Mouse (Mus musculus) heart, postnatal 0 days (tissue): Measurements from ENCODE around the gene Akr1c20. TPM values are rescaled to one million over a fixed set of nuclear protein-coding genes. Genes with fewer than 3 reads are reported as not detected.

ENCODE experiments used
- ATAC-seq: fragments of 200-750 bp; cut with Nextera tagmentation; 2 replicates; pipeline ENCODE4 v1.8.0; 2017; ENCODE audit warnings: low read depth, moderate number of reproducible peaks, moderate library complexity; ENCODE audit not compliant: insufficient read depth
- DNase-seq: peaks from one replicate; pipeline ENCODE4 v3.0.0-alpha.2; 2016; ENCODE audit warnings: low spot score
- H3K27ac ChIP-seq: fragments of 300-500 bp; sonication (generic); 2 replicates; pipeline ENCODE4 v1.5.1; 2014; ENCODE audit warnings: low read depth, mild to moderate bottlenecking
- H3K27me3 ChIP-seq: fragments of 300-500 bp; sonication (generic); 2 replicates; pipeline ENCODE4 v1.6.1; 2014; ENCODE audit warnings: low read length, mixed read lengths; ENCODE audit not compliant: control insufficient read depth, insufficient read depth
- H3K36me3 ChIP-seq: fragments of 300-500 bp; sonication (generic); replicated peaks from 2 replicates; pipeline ENCODE4 v1.6.1; 2014; ENCODE audit warnings: low read length, mixed read lengths; ENCODE audit not compliant: control insufficient read depth, insufficient read depth
- H3K4me1 ChIP-seq: fragments of 300-500 bp; sonication (generic); 2 replicates; pipeline ENCODE4 v1.6.1; 2014; ENCODE audit warnings: antibody characterized with exemption; ENCODE audit not compliant: control insufficient read depth, insufficient read depth
- H3K4me2 ChIP-seq: fragments of 300-500 bp; sonication (generic); 2 replicates; pipeline ENCODE4 v1.6.1; 2014; ENCODE audit warnings: low read depth, mild to moderate bottlenecking, low read length, moderate library complexity
- H3K4me3 ChIP-seq: fragments of 300-500 bp; sonication (generic); 2 replicates; pipeline ENCODE4 v1.5.1; 2014; ENCODE audit warnings: low read depth, low read length
- H3K9ac ChIP-seq: fragments of 300-500 bp; sonication (generic); replicated peaks from 2 replicates; pipeline ENCODE4 v1.6.1; 2014; ENCODE audit warnings: low read depth, low read length, mixed read lengths
- H3K9me3 ChIP-seq: fragments of 300-500 bp; sonication (generic); replicated peaks from 2 replicates; pipeline ENCODE4 v1.6.1; 2016; ENCODE audit warnings: low read length; ENCODE audit not compliant: control insufficient read depth
- CTCF ChIP-seq: IDR thresholded peaks from 2 replicates; pipeline ENCODE4 v1.5.1; 2016; ENCODE audit warnings: antibody characterized with exemption, control low read depth, low read depth
- EP300 ChIP-seq: IDR thresholded peaks from 2 replicates; pipeline ENCODE4 v1.6.1; 2016; ENCODE audit warnings: antibody characterized with exemption, low read depth
- WGBS: fragments of 180-500 bp; shearing (Covaris S2); extraction: QIAGEN DNeasy Blood & Tissue Kit; methylation state at CpG from one replicate; pipeline ENCODE4 v1.1.7; 2014; 5-methylcytosine and 5-hydroxymethylcytosine counted together
- polyA plus RNA-seq: library from polyadenylated mRNA; unstranded; fragments of >200 nt; fragmentation: Nextera tagmentation; extraction: Ambion mirVana; gene quantifications from 2 replicates; pipeline ENCODE4 v1.2.1, GENCODE M21; 2015
- total RNA-seq: library from RNA; depleted of rRNA; stranded (reverse); fragments of >200 nt; gene quantifications from 2 replicates; pipeline ENCODE4 v1.2.3, GENCODE M21; 2014; ENCODE audit warnings: low replicate concordance; rRNA removed

Akr1c20 gene
- total RNA-seq (not detected in 2 replicates), polyA plus RNA-seq (not detected in 2 replicates)

DNA sequence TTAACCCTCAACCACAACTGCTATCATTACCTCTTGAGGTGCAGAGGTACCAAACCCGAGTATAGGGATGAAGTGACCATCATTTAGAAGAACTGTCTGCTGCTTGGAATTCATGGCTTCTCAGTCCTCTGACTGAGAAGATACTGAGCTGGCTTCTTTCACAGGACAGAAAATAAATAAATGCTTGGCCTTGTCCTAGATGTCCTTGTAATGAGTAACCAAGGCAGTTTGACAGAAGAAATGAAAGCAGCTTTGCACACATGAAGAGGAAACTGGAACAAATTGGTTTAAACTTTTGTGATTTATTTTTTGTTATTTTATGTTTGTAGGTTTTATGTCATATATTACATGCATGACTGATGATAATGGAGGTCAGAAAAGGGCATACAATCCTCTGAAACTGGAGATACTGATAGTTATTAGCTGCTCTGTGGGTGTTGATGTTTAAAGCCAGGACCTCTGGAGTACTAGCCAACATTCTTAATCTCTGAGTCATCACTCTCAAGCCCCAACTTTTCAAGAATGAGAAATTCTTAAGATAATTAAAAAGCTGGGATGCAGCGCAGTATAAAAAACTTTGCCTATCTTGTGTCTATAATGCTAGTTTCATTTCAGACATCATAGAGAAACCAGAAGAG, at the start of gene Akr1c20:
Gene Akr1c20, minus strand, starts transcription at position 145 of the 638 bp plus-strand sequence.
- Histone ChIP-seq H3K9ac (no peak within 1 kb of the TSS), H3K27ac (no peak within 1 kb of the TSS), H3K36me3 (no peaks in the 10 kb centered on the region), H3K4me1 (no peaks in the 10 kb centered on the region), H3K27me3 (no peaks in the 10 kb centered on the region), H3K4me2 (no peak within 1 kb of the TSS), H3K9me3 (no peaks in the 10 kb centered on the region), H3K4me3 (no peak within 1 kb of the TSS)
- ATAC-seq (no peak), DNase-seq (no peak)
- 63% methylated on average over 2 of the region's 2 CpGs for WGBS
- no peak for TF ChIP-seq EP300
- TF ChIP-seq CTCF: no peak

DNA sequence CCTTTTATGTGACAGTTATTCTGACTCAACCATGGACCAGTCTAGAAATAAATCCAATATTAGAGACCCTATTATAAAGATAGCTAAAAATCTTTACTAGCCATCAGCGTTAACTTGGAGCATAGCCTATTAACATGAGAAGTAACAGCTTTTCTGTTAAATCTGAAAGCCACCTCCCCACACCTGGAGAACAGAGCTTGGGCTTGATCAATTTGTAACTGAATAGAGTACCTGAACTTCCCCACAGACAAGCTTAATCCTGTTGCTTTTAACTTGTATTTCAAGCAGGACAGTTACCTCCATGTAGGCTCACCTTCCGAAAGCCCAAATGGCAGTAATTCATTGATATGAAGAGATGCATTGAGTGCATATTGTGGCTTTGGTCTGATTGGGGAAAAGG, 42.9 kb upstream of the Akr1c20 start:
- Histone ChIP-seq H3K27me3 (no peaks in the 10 kb centered on the region), H3K4me3 (no peak overlapping the region), H3K4me2 (no peak overlapping the region), H3K4me1 (no peaks in the 10 kb centered on the region), H3K36me3 (no peaks in the 10 kb centered on the region), H3K9me3 (no peaks in the 10 kb centered on the region), H3K27ac (no peak overlapping the region), H3K9ac (no peak overlapping the region)
- TF ChIP-seq CTCF: no peak
- TF ChIP-seq EP300: no peak
- ATAC-seq (no peak), DNase-seq (no peak)
- 70% methylated on average over 2 of the region's 2 CpGs for WGBS

DNA sequence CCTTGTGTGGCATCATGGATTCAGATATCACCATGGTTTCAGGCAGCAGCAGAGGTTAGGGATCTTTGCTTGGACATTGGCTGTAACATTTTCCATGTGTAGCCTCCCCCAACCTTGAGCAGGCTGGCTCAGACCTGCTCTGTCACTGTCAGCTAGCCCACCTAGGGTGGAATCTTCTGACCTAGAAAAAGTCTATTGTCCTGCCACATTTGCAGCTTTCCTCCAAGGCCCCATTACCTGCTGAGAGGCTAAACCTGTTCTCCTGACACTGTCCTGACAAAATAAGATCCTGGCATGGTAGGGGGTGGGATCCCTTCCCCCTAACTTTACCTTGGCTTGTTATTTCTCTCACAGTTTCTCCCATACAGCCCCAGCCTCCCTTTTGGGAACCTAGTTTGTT, 37.4 kb upstream of the Akr1c20 start:
- ATAC-seq (no peak), DNase-seq (no peak)
- no peaks in the 10 kb centered on the region for H3K36me3 ChIP-seq
- H3K27ac ChIP-seq: no peak overlapping the region
- H3K27me3 ChIP-seq: no peaks in the 10 kb centered on the region
- H3K4me2 ChIP-seq: no peak overlapping the region
- no peak for TF ChIP-seq CTCF
- TF ChIP-seq EP300: no peak
- no peaks in the 10 kb centered on the region for H3K4me1 ChIP-seq
- H3K9ac ChIP-seq: no peak overlapping the region
- H3K9me3 ChIP-seq: no peaks in the 10 kb centered on the region
- no peak overlapping the region for H3K4me3 ChIP-seq

DNA sequence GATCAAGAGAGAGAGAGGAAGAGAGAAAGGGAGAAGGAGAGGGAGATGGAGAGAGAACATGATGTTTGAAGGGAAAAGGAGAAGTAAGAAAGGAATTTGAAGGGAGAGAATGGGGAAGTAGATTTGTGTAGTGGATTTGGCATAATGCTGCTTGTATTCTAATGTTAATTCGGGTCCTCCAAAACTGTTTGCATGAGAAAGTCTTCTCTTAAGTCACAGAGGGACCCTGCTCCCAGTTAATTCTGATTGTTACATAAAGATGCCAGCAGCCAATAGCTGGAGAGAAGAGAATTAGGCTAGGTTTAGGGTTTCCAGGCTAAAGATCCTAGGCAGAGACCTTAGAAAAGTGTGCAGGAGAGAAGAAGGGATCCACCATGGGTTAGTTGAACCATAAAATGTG, 36.0 kb upstream of the Akr1c20 start:
- Histone ChIP-seq H3K4me2 (no peak overlapping the region), H3K36me3 (no peaks in the 10 kb centered on the region), H3K9ac (no peak overlapping the region), H3K4me1 (no peaks in the 10 kb centered on the region), H3K4me3 (no peak overlapping the region), H3K27ac (no peak overlapping the region), H3K9me3 (no peaks in the 10 kb centered on the region), H3K27me3 (no peaks in the 10 kb centered on the region)
- 46% methylated on average over 1 of the region's 1 CpGs for WGBS
- DNase-seq (no peak), ATAC-seq (no peak)
- TF ChIP-seq EP300 (no peak), CTCF (no peak)

DNA sequence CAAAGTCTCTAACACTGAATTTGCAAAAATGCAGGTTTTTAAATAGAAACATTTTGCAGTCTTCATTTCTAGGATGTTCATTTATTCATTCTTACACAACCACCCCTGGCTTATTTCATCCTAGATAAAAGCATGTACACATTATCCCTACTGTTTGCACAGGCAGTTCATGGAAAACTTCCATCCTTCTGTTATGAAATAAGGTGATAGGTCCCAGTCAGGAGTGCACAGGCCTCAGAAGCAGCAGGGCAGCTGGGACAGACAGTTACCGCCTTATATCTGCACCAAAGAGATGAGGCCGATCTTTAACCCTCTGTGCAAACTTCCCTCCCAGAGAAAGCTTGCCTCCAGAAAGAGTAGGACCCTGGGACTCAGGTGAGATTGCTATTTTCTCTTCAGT, 8.3 kb downstream of the Akr1c20 start:
- ATAC-seq: no peak
- no peak overlapping the region for H3K4me2 ChIP-seq
- H3K9me3 ChIP-seq: no peaks in the 10 kb centered on the region
- H3K27ac ChIP-seq: no peak overlapping the region
- H3K36me3 ChIP-seq: no peaks in the 10 kb centered on the region
- H3K4me1 ChIP-seq: no peaks in the 10 kb centered on the region
- no peaks in the 10 kb centered on the region for H3K27me3 ChIP-seq
- TF ChIP-seq CTCF: no peak
- TF ChIP-seq EP300: no peak
- WGBS: 79% methylated on average over 2 of the region's 2 CpGs
- H3K4me3 ChIP-seq: no peak overlapping the region
- DNase-seq: no peak
- H3K9ac ChIP-seq: no peak overlapping the region

DNA sequence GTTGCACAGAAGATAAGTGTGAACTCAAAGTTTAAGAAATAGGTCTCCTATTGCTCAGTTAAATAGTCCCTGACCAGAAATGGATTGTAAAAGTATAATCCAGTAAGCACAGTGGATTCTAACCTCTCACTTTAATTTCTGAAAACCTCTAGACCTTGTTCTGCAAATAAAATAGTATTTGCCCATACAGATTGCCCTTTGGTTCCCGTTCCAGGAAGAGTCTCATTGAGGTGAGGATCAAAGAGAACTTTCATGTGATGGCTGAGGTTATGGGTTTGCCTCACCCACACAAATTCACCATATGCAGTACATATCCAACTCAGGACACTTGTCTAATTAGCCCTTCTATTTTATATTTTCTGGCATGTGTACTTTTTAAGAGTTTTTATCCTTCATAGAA, 55.2 kb downstream of the Akr1c20 start:
- H3K4me1 ChIP-seq: no peaks in the 10 kb centered on the region
- TF ChIP-seq CTCF (no peak), EP300 (no peak)
- 56% methylated on average over 1 of the region's 1 CpGs for whole genome bisulfite sequencing
- no peak overlapping the region for H3K4me3 ChIP-seq
- ATAC-seq (no peak), DNase-seq (no peak)
- H3K27ac ChIP-seq: no peak overlapping the region
- no peak overlapping the region for H3K4me2 ChIP-seq
- H3K9ac ChIP-seq: no peak overlapping the region
- no peaks in the 10 kb centered on the region for H3K9me3 ChIP-seq
- H3K36me3 ChIP-seq: no peaks in the 10 kb centered on the region
- H3K27me3 ChIP-seq: no peaks in the 10 kb centered on the region
